Mouse (Mus musculus) heart, adult 11 months (tissue): ENCODE results near the gene Trim30c.
"Not testable (repeated sequence)": the region's sequence is repeated elsewhere in the genome, so short reads cannot be mapped to it uniquely, and the experiment has no call there.

ENCODE experiments used
- DNase-seq: peaks from one replicate; pipeline ENCODE4 v3.0.0; 2022

The Trim30c gene

DNA sequence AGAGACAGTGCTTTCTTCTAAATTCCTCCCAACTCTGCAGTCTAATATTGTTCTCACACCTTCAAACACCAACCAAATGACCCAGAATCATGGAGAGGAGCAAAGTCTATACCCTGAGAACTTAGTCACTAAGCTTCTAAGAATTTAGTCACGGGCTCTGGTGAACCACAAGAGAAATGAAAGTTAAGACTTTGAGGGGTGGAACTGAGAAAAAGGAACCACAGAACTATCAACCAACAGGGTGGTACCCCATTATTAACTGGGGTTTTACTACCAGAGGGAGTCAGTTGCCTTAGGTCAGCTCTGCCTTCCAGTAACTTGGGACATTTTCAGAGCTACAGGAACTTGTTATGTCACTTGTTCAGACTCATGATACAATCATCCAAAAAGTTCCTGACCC is at the start of gene Trim30c:
Gene Trim30c (minus strand): TSS at position 140 of the 400 bp plus-strand sequence.
- DNase-seq = no peak

GRCm38 (mm10) chr7:104445961-104446645 is 45.5 kb upstream of the Trim30c start:
- peak; percentile 97 for DNase-seq

DNA sequence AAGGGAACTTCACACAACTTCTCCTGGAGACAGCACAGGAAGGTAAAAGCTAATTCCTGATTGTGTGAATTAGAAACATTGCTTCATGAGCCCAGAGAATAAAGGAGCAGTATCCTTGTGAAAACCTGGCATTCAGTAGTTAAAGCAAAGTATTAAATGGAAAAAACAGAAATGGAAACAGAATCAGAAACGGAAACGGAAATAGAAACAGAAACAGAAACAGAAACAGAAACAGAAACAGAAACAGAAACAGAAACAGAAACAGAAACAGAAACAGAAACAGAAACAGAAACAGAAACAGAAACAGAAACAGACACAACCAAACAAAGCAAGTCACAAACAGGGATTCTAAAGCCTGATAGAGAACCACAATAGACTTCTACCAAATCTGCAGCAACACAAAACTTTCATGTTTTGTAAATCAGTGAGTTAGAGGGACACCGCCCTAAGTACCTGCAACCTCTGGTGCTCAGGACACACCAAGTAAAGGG is 3.9 kb upstream of the Trim30c start:
- DNase-seq = no peak

- peak; percentile 92 for DNase-seq
Observed at GRCm38 (mm10) chr7:104401140-104401539, 503 bp upstream of the Trim30c start.

DNA sequence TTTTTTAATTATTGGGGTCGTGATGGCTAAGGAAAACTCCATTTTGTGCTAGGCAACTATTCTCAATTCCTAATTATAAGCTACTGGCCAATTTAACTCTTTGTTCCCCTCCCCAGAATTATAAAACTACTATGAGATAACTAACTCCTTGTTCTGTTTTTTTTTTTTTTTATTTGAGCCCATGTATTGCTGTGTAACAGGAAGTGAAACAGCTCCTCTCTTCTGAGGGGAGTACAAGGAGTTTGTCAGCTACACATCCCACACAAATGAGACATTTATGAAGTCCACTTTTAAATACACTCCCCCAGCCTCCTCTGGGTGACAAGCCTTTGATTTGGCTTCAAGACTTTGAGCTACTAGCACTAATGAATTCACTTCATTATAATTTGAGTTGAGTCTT is 2.1 kb downstream of the Trim30c start:
- no peak for DNase-seq

- DNase-seq = peak; percentile 97
Observed at GRCm38 (mm10) chr7:104369736-104370414, 30.8 kb downstream of the Trim30c start, which contains the start of gene Trim30b. Trim30b (minus strand) TSS chr7:104369884.

DNA sequence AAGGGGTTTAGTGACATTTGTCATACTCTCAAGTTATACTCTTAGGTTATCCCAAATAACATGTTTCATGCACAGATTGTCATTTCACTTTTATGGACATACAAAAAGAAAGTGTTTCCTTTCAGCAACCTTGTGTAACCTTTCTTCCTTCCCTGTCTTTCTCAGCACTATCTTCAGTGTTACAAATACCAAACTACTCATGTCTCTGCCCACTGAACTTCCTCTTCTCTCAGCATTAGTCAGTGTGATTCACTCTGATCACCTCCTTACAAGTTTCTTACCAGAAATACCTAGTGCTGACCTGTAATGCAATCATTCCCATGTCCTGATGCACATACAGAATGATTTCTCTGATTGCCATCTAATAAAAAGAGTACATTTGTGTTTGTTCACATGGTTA is 34.3 kb downstream of the Trim30c start:
- DNase-seq = no peak

GRCm38 (mm10) chr7:104353600-104353967 is 47.1 kb downstream of the Trim30c start:
- DNase-seq = no peak

GRCm38 (mm10) chr7:104352717-104353599 is 47.7 kb downstream of the Trim30c start, which contains the start of gene Trim12c:
Trim12c (minus strand) TSS chr7:104353362.
- peak; percentile 99 for DNase-seq

- not testable (repeated sequence) for DNase-seq
Observed at GRCm38 (mm10) chr7:104348043-104348442, 52.6 kb downstream of the Trim30c start.

- not testable (repeated sequence) for DNase-seq
Observed at GRCm38 (mm10) chr7:104340744-104341143, 59.9 kb downstream of the Trim30c start.

DNA sequence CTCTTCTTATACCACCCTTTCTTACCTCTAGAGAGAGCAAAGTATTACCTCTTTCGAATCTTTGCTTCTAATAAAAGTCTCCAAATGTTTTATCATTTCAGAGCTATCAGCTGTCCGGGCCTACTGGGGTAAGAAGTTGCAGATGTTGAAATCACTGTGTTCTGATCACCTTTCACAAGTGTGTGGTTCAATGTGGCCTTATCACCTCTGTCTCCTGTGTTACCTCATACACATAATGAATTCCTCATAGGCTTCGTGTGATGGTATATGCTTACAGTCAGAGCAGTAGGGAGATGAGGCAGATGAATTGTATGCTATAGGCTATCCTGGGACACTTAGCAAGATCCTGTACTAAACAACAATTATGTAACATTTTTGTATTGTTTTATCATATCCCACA is 65.1 kb downstream of the Trim30c start:
- DNase-seq = not testable (repeated sequence)
